Mouse (Mus musculus) heart, embryonic 13.5 days (tissue): ENCODE measurements around the gene Fcgbp. TPM values are rescaled to one million over a fixed set of nuclear protein-coding genes. Genes with fewer than 3 reads are reported as not detected.
"Not testable (repeated sequence)": the region's sequence is repeated elsewhere in the genome, so short reads cannot be mapped to it uniquely, and the experiment has no call there.

Experiments
- ATAC-seq: fragments of 200-750 bp; cut with Nextera tagmentation; 2 replicates; pipeline ENCODE4 v1.8.0; 2017; ENCODE audit warnings: moderate TSS enrichment; ENCODE audit not compliant: insufficient number of reproducible peaks, low FRiP score, low TSS enrichment; ENCODE audit errors: extremely low read depth
- H3K27ac ChIP-seq: fragments of 300-500 bp; sonication (generic); replicated peaks from 2 replicates; pipeline ENCODE4 v1.5.1; 2015; ENCODE audit warnings: moderate library complexity, mild to moderate bottlenecking, inconsistent platforms
- H3K27me3 ChIP-seq: fragments of 300-500 bp; sonication (generic); replicated peaks from 2 replicates; pipeline ENCODE4 v1.6.1; 2015; ENCODE audit warnings: mild to moderate bottlenecking, inconsistent platforms
- H3K36me3 ChIP-seq: fragments of 300-500 bp; sonication (generic); 2 replicates; pipeline ENCODE4 v1.6.1; 2015; ENCODE audit warnings: mild to moderate bottlenecking, inconsistent platforms
- H3K4me1 ChIP-seq: fragments of 300-500 bp; sonication (generic); 2 replicates; pipeline ENCODE4 v1.6.1; 2015; ENCODE audit warnings: inconsistent platforms
- H3K4me2 ChIP-seq: fragments of 300-500 bp; sonication (generic); 2 replicates; pipeline ENCODE4 v1.6.1; 2015; ENCODE audit warnings: inconsistent platforms, mild to moderate bottlenecking, moderate library complexity
- H3K4me3 ChIP-seq: fragments of 300-500 bp; sonication (generic); 2 replicates; pipeline ENCODE4 v1.5.1; 2015; ENCODE audit warnings: moderate library complexity, mild to moderate bottlenecking, inconsistent platforms
- H3K9ac ChIP-seq: fragments of 300-500 bp; sonication (generic); 2 replicates; pipeline ENCODE4 v1.6.1; 2015; ENCODE audit warnings: inconsistent platforms, mild to moderate bottlenecking, moderate library complexity
- H3K9me3 ChIP-seq: fragments of 300-500 bp; sonication (generic); 2 replicates; pipeline ENCODE4 v1.6.1; 2016; ENCODE audit warnings: inconsistent platforms
- WGBS: fragments of 180-500 bp; shearing (Covaris S2); methylation state at CpG from one replicate; pipeline ENCODE4 v1.1.7; 2015; ENCODE audit warnings: mixed read lengths; 5-methylcytosine and 5-hydroxymethylcytosine counted together
- polyA plus RNA-seq: library from polyadenylated mRNA; unstranded; fragments of >200 nt; fragmentation: Nextera tagmentation; extraction: Ambion mirVana; gene quantifications from 2 replicates; pipeline ENCODE4 v1.2.1, GENCODE M21; 2015

Fcgbp gene
- polyA plus RNA-seq, 1 experiment from 2014 or later: 0.11 TPM

DNA sequence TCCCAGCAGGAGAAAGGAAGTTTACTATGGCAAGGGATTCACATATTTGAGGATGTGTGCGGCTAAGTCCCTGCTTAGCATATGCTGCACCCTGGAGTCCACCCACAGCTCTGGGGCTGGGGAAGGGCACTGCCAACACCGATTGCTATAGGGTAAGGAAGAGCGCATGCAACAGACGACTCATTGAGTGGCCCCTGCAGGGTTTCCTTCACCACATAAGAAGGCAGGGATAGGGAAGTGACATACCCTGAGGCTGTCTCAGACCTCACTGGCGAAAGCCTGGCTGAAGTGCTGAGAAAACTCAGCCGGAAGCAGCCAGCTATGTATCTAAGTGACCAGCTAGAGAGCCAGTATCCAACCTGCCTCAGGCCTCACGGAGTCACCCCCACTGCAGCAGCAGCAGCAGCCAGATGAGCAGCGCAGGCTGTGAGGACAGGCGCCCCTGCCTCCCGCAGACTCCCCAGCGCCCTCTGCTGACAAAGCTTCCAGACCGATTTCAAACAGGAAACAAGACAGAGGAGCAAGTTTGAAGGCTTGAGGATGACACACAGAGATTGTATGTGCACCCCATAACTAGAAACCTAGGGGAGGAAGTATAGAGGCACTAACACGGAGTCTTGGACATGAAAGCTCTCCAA, 80.7 kb downstream of the Fcgbp start:
- Histone ChIP-seq H3K4me3 (no peak overlapping the region), H3K9me3 (no peaks in the 10 kb centered on the region), H3K9ac (peak overlapping the region; percentile 54), H3K36me3 (no peaks in the 10 kb centered on the region), H3K4me1 (no peaks in the 10 kb centered on the region), H3K4me2 (no peak overlapping the region), H3K27me3 (peaks cover 44% of the 10 kb centered on the region), H3K27ac (no peak overlapping the region)
- WGBS: 14% methylated on average over 13 of the region's 13 CpGs
- no peak for ATAC-seq

DNA sequence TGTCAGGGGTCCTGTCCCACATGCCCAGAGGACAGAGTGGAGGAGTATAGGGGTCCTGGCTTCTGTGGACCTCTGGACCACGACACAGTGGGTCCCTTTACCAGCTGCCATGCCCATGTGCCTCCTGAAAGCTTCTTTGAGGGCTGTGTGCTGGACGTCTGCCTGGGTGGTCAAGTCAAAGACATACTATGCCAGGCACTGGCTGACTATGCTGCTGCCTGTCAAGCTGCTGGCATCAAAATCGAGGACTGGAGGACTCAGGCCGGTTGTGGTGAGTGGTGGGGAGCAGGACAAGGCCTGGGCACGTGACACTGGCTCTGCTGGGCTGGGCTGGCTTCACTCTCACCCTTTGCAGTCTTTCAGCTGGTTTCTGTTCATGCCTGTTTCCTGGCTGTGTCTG, 82.6 kb downstream of the Fcgbp start:
- 30% methylated on average over 5 of the region's 5 CpGs for WGBS
- H3K4me2 ChIP-seq: not testable (repeated sequence)

DNA sequence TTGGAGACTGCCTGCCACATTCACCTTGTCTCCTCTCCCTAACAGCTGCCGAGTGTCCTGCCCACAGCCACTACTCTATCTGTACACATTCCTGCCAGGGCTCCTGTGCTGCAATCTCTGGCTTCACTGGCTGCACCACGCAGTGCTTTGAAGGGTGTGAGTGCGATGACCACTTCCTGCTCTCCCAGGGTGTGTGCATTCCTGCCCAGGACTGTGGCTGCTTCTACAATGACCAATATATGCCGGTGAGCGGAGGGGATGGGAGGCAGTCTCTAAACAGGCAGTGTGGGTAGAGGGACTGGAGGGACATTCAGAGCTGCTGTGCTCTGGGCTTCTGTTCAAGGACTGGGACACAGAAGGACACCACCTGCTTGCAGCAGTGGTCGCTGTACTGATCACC, 88.3 kb downstream of the Fcgbp start:
- ATAC-seq: no peak
- WGBS: 26% methylated on average over 6 of the region's 6 CpGs
- Histone ChIP-seq H3K27ac (no peak overlapping the region), H3K4me2 (no peak overlapping the region), H3K36me3 (no peaks in the 10 kb centered on the region), H3K9ac (0 out of 2 replicates have a peak overlapping the region, but pooled peaks have one; percentile 6), H3K4me1 (no peaks in the 10 kb centered on the region), H3K27me3 (peaks cover 2% of the 10 kb centered on the region), H3K9me3 (no peaks in the 10 kb centered on the region), H3K4me3 (no peak overlapping the region)

More for the DNA sequence above, 82.6 kb downstream of the Fcgbp start:
- not testable (repeated sequence) for H3K27ac ChIP-seq, H3K4me1 ChIP-seq, ATAC-seq, H3K9me3 ChIP-seq, H3K9ac ChIP-seq, H3K4me3 ChIP-seq, H3K36me3 ChIP-seq
- peaks cover 32% of the 10 kb centered on the region for H3K27me3 ChIP-seq

DNA sequence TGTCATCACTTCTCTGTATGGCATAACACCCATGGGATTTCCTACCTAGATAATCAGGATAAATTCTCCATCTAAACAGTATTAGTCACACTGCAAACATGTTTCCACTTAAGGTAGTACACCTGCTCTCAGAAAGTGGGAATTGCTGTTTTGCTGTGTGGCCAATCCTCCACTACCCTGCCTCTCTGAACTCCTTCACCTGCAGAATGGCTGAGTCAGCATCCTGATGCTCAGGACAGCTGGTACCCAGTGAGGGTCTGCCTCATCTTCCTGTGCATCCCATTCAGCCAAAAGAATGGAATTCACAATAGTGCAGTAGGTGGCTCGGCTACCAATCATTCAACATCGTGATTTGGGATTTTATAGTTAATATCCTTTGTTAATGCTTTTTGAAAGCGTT, 88.9 kb downstream of the Fcgbp start:
- Histone ChIP-seq H3K27me3 (no peaks in the 10 kb centered on the region; the same call in none of the 2 replicates), H3K27ac (no peak overlapping the region), H3K36me3 (no peaks in the 10 kb centered on the region), H3K9me3 (no peaks in the 10 kb centered on the region), H3K4me1 (no peaks in the 10 kb centered on the region), H3K9ac (0 out of 2 replicates have a peak overlapping the region, but pooled peaks have one; percentile 6), H3K4me2 (no peak overlapping the region), H3K4me3 (no peak overlapping the region)
- 70% methylated on average over 3 of the region's 3 CpGs for WGBS
- ATAC-seq: no peak

DNA sequence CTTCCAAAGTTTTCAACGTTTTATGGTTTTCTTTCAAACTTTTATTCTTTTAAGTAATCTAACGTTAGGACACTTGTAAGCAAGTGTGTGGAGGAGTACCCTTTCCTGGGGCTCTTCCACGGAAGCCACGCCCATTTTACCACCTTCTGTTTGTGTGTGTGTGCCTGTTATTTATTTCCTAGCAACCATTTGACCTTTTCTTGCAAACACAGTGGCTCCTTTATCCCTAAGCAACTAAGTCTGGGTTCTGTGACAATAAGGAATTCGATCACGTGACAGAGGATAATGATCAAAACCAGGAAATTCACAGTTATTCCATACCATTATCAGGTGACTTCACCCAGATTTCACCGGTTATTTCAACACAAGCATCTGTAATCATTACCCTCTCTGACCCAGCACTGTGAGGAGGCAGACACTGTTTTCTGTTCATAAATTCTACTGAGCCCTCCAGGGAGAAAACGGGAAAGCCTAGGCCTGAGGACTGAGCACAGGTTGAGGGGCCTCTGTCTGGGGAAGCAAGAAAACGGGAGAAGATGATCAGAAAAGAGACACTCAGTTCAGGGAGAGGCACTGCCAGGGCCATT, 90.2 kb downstream of the Fcgbp start:
- H3K27me3 ChIP-seq: no peaks in the 10 kb centered on the region; the same call in 1 of the 2 replicates
- H3K9me3 ChIP-seq: peaks cover 6% of the 10 kb centered on the region; the same call in 1 of the 2 replicates
- WGBS: 51% methylated on average over 9 of the region's 9 CpGs
- H3K4me3 ChIP-seq: no peak overlapping the region
- no peaks in the 10 kb centered on the region for H3K4me1 ChIP-seq
- ATAC-seq: no peak
- no peak overlapping the region for H3K4me2 ChIP-seq
- H3K9ac ChIP-seq: no peak overlapping the region
- H3K27ac ChIP-seq: no peak overlapping the region
- H3K36me3 ChIP-seq: no peaks in the 10 kb centered on the region

DNA sequence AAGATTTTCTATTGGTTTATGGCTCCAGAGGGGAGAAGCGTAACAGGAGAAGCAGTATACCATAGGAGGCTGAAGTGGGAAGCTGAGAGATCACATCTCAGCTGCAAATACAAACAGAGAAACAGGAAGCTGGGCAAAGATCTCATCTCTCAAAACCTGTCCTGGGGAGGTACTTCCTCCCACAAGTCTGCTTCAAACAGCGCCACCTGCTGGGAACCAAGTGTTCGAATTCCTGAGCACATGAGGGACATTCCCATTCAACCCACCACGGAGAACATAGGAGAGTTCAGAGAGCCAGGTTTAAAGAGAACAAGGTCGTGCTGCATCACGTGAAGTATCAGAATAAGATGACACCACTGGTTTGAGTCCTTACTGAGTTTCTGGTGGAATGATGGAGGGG, 94.4 kb downstream of the Fcgbp start:
- no peak for ATAC-seq
- no peaks in the 10 kb centered on the region; the same call in 1 of the 2 replicates for H3K27me3 ChIP-seq
- H3K4me2 ChIP-seq: no peak overlapping the region
- H3K27ac ChIP-seq: no peak overlapping the region
- 71% methylated on average over 6 of the region's 6 CpGs for WGBS
- peaks cover 6% of the 10 kb centered on the region; the same call in 1 of the 2 replicates for H3K9me3 ChIP-seq
- no peak overlapping the region for H3K9ac ChIP-seq
- no peak overlapping the region for H3K4me3 ChIP-seq
- H3K4me1 ChIP-seq: peaks cover 12% of the 10 kb centered on the region
- H3K36me3 ChIP-seq: no peaks in the 10 kb centered on the region

DNA sequence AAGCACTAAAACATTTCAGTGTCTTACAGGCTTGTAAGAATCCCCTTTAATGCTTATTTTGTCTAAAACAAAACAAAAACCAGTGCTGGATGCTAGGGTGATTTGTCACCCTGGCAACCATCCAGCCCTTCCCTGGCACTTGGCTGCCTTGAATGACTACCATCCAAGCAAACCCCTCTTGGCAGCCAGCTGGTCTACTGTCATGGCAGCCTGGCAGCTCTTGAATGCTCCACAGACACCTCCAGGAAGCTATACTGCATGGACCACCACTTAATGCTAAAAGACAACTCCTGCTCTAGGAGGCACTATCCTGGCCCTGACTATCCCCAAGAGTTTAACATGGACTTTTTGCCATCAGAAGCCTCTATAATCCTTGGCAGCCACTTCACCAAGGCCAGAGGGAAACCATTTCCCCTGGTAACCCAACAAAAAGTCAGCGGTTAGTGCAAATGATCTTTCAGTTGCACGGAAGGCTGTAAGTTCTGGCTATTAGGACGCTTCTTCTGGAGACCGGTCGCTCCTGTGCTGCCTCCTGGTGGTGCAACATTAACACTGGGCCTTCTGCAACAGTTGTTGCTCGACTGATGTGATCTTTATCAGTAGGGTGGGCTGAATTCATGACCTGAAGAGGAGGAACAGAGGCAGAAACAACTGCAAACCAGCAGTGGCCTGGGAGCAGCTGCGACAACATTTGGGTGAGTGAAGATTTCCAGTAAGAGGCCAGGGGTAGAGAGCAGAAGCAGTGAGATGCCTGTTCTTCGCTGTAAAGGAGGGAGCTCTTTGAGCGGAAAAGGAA, 97.5 kb downstream of the Fcgbp start:
- H3K4me2 ChIP-seq: peak overlapping the region; percentile 96
- no peak for ATAC-seq
- 8% methylated on average over 9 of the region's 9 CpGs for WGBS
- H3K9ac ChIP-seq: peak overlapping the region; percentile 92
- peaks cover 30% of the 10 kb centered on the region for H3K4me1 ChIP-seq
- peak overlapping the region; percentile 92 for H3K4me3 ChIP-seq
- H3K36me3 ChIP-seq: no peaks in the 10 kb centered on the region
- peaks cover 6% of the 10 kb centered on the region; the same call in 1 of the 2 replicates for H3K9me3 ChIP-seq
- no peaks in the 10 kb centered on the region for H3K27me3 ChIP-seq
- H3K27ac ChIP-seq: peak overlapping the region; percentile 88

DNA sequence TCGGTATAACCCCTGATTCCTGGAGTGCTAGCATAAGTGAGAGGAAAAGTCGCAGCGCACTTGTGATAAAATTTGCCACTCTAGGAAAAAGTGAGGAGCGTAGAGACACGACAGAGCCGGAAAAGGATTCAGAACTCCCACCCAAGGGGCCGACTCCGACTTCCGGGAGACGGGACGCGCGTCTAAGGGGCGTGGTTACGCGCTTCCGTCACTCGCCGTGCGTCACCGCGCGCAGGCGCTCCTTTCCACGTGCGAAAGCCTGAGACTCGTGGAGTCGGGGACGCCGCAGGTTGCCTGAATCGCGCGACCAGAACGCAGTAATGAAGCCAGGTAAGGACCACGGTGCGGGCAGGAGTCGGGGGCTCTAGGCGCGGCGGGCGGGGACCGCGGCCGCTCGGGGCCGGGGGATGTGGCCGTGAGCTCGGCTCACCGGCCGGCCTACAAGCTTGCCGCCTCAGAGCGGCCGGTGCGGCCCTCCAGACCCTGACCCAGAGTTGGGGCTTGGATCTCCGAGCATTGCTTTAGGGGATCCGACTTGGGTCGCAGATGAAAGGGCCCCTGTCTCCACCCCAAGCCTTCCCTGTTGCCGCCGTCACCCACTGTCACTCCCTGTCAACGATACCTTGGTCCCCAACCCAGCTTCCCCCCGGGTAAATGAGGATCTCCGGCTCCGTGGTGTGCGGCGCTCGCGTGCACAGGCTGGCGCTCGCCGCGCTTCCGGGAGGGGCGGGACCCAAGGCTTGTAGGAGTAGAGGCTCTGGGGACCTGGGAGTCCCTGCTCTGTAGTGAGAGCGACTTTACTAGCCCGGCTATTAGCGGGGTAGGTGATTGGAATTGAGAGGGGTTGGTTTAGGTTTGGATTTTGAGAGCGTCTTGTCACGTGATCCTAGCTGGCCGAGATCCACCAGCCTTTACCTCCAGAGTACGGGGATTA, 98.7 kb downstream of the Fcgbp start, which contains the start of gene Fbl:
Gene Fbl (plus strand): TSS at position 222 of the 934 bp plus-strand sequence.
- peak within 1 kb of the TSS; percentile 88 for H3K27ac ChIP-seq
- peak within 1 kb of the TSS; percentile 96 for H3K4me2 ChIP-seq
- peaks cover 6% of the 10 kb centered on the region; the same call in 1 of the 2 replicates for H3K9me3 ChIP-seq
- H3K9ac ChIP-seq: peak within 1 kb of the TSS; percentile 92
- no peaks in the 10 kb centered on the region for H3K27me3 ChIP-seq
- under 1% methylated on average over 76 of the region's 80 CpGs for WGBS
- H3K36me3 ChIP-seq: peaks cover 2% of the 10 kb centered on the region
- ATAC-seq: peak; percentile 76
- H3K4me3 ChIP-seq: peak within 1 kb of the TSS; percentile 92
- H3K4me1 ChIP-seq: peaks cover 30% of the 10 kb centered on the region
